Mouse (Mus musculus) olfactory bulb, adult 2 months (tissue): ENCODE data around the gene Lamc1.

Source experiments
- CTCF ChIP-seq: fragments of 200-500 bp; IDR thresholded peaks from 2 replicates; pipeline ENCODE4 v1.5.1; 2012; ENCODE audit warnings: low read depth, mild to moderate bottlenecking, low read length, moderate library complexity; ENCODE audit not compliant: insufficient read depth
- POLR2A ChIP-seq: fragments of 200-500 bp; IDR thresholded peaks from 2 replicates; pipeline ENCODE4 v1.6.1; 2012; ENCODE audit warnings: mild to moderate bottlenecking, low read depth, low read length, moderate library complexity; ENCODE audit not compliant: insufficient read depth

- TF ChIP-seq POLR2A = no peak
- TF ChIP-seq CTCF = no peak
Observed at GRCm38 (mm10) chr1:153278028-153278613, 54.5 kb downstream of the Lamc1 start.
